Mouse (Mus musculus) gastrocnemius, postnatal 36 days (tissue): ENCODE data around the gene Rho. TPM values are rescaled to one million over a fixed set of nuclear protein-coding genes. Genes with fewer than 3 reads are reported as not detected.
A peak's percentile ranks its signal among the peaks of the same experiment; 100 is the strongest.

Source experiments
- DNase-seq, 2 experiments: peaks; one replicate each; pipeline ENCODE4 v3.0.0; 2022
- intact Hi-C: fragments of 180-260 bp; cut with DNase I; formaldehyde crosslinking; loops from one replicate; pipeline ENCODE4 v1.15.1; 2025
- long read RNA-seq, 2 experiments: library from polyadenylated mRNA; stranded (forward); transcript quantifications; one replicate each; pipeline ENCODE4 v2.0.0; 2021
- total RNA-seq, 2 experiments: library from RNA; stranded (reverse); gene quantifications; 2 replicates each; pipeline ENCODE4 v1.2.3; 2021

Rho gene
- not detected for total RNA-seq
- long read RNA-seq, experiment 1: 0 reads
- long read RNA-seq, experiment 2: 0 reads

DNA sequence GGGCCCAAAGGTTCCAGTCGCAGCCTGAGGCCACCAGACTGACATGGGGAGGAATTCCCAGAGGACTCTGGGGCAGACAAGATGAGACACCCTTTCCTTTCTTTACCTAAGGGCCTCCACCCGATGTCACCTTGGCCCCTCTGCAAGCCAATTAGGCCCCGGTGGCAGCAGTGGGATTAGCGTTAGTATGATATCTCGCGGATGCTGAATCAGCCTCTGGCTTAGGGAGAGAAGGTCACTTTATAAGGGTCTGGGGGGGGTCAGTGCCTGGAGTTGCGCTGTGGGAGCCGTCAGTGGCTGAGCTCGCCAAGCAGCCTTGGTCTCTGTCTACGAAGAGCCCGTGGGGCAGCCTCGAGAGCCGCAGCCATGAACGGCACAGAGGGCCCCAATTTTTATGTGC, at the start of gene Rho:
Rho (plus strand) TSS at position 110 of the 400 bp plus-strand sequence.
- intact Hi-C loops: no loop called here
- no peak for DNase-seq

GRCm38 (mm10) chr6:115884018-115884417, 47.5 kb upstream of the Rho start:
- no peak for DNase-seq
- intact Hi-C loops: no loop called here

DNA sequence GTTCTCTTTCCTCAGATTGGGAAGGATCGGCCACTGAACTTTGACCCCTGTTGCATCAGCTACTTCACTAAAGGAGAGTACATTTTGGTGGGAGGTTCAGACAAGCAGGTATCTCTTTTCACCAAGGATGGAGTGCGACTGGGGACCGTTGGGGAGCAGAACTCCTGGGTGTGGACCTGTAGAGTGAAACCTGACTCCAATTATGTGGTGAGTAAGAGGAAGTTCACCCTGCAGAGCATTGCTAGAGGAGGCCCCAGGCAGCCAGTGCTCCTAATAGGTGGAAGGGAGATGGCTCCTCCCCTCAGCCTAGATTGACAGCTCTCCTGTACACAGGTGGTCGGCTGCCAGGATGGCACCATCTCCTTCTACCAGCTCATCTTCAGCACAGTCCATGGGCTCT, 44.7 kb upstream of the Rho start:
- DNase-seq: no peak

GRCm38 (mm10) chr6:115888296-115888695, 43.3 kb upstream of the Rho start:
- no peak for DNase-seq
- intact Hi-C loops: no loop called here

More for the DNA sequence above, 44.7 kb upstream of the Rho start:
- intact Hi-C loops: no loop called here

- no peak for DNase-seq
- intact Hi-C loops: no loop called here
Observed at GRCm38 (mm10) chr6:115890601-115891000, 40.9 kb upstream of the Rho start.

DNA sequence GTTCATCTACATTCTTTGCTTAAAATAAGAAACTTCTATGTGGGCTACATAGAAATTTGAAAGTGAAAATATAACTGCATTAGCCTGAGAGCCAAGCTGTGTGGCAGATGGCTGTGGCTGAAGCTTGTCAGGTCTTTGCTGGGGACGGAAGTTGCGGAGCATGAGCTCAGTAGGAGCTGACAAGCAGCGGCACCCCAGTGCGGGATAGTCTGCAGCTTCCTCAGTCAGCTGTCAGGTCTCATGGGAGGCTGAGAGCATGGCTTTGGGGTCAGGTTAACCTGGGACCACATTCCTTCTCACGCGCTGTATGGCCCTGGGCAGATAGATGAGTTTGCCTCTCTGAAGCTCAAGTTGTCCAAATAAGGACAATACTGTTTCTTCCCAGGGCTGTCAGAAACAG, 40.5 kb upstream of the Rho start:
- intact Hi-C loops: no loop called here
- DNase-seq: no peak

- intact Hi-C loops: no loop called here
- peak in 1 of 2 experiments; percentile 34 for DNase-seq
Observed at GRCm38 (mm10) chr6:115891497-115892061, 40.0 kb upstream of the Rho start.

DNA sequence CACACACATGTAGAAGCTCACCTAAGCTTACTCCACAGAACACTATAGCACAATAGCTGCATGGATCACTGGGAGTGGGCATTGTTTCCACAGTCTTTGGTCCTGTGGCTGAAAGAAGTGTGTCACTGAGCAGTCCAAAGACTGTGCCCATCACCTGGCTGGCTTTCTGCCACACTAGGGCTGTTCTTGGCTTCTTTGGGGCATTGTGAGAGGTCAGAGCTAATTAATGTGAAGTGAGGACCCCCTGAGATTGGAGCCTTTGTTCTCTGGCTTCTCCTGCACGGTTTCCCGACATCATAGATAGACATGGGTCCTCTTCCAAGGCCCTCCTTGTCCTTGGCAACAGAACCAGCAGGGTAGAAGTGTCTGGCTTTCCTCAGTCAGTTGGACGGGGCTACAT, 39.2 kb upstream of the Rho start:
- no peak for DNase-seq
- intact Hi-C loops: no loop called here

DNA sequence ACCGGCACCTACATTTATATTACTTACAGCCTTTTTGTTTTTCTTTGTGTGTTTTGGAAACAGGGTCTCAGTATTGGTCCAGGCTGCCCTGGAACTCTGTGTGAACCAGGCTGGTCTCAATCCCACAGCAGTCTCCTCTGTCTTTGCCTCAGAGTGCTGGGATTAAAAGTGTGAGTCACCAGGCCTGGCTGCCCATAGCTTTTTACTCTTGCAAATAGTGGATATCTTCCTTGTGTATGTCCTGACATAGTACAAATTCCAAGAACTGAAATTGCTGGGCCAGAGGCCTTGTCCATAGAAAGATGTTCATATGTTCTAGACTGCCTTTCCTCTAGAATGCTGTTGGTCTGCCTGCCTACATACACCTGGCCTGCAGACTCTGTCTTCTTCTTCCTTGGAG, 35.2 kb upstream of the Rho start:
- no peak for DNase-seq
- intact Hi-C loops: loop anchor here (5.0 kb wide), 1 partner anchor 44 kb away; the partner anchor contains the start of genes Ift122 and Mbd4

- intact Hi-C loops: loop anchor here (5.0 kb wide), 1 partner anchor 45 kb away; the partner anchor contains the start of genes Ift122 and Mbd4
- peak in 1 of 2 experiments; percentile 58 for DNase-seq
Observed at GRCm38 (mm10) chr6:115897117-115897516, 34.4 kb upstream of the Rho start.

- intact Hi-C loops: loop anchor here (5.0 kb wide), 1 partner anchor 46 kb away; the partner anchor contains the start of genes Ift122 and Mbd4
- DNase-seq: no peak
Observed at GRCm38 (mm10) chr6:115897926-115898520, 33.5 kb upstream of the Rho start.

DNA sequence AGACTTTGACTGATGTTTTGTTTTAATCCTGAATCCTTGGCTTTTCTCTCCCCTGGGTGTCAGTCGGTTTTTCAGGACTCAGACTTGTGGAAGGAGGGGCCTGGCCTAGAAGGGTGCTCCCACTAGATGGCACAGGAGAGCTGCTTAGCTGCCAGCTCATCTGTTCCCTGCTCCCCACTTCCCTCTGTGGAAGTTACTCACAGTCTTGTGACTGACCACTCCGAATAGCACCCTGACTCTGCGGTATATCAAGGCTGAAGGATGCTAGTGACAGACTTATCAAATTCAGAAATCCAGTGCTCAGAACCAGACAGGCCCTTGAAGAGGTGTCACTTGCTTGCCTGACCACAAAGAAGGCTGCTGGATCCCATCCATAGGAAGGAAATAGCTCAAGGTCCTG, 30.5 kb upstream of the Rho start:
- intact Hi-C loops: loop anchor here (1.0 to 5.0 kb wide), 3 partner anchors 61 to 236 kb away; no protein-coding TSS in a partner anchor

DNA sequence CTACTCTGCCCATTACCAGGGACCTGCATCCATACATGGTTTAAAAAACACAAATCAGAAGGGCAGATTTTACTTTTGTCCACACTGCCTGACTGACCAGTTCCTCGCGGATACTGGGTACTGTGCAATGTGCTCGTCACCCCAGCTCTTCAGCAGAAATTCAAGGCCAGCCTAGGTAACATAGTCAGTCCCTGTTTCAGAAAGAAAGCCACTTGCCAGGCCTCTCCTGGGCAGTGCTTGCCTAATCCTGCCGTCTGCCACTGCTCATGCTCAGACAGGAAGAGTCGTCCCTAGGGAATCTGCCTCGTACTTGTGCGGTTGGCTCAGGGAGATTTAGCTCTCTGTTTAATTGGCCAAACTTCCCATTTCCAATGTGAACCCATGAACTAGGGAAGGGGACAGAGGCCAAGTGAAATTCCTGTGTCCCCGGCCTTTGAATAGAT, 30.0 kb upstream of the Rho start:
- intact Hi-C loops: loop anchor here (1.0 to 5.0 kb wide), 3 partner anchors 61 to 236 kb away; no protein-coding TSS in a partner anchor
- DNase-seq: peak in 1 of 2 experiments; percentile 30

More for the DNA sequence above, 30.5 kb upstream of the Rho start:
- DNase-seq: peak; percentile 68 to 71

DNA sequence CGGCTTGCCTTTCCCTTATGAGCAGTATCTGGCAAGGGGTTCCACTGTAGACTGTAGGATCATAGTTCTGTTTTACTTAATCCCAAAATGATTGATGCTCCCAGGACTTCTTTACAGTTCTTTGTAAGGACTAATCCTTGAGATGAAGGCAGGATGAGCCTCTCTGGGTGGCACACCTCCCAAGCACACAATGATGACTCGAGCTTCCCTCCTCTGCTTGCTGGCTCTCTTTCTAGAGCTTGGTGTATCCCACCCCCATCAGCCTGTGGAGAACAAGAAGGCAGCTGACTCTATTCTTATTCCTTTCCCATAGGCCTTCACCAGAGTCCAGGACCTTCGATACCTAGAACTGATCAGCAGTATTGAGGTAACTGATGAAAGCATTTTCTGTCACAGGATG, 29.0 kb upstream of the Rho start:
- DNase-seq: no peak
- intact Hi-C loops: loop anchor here (5.0 kb wide), 2 partner anchors 60 to 235 kb away; no protein-coding TSS in a partner anchor

- intact Hi-C loops: no loop called here
- no peak for DNase-seq
Observed at GRCm38 (mm10) chr6:115905568-115905967, 26.0 kb upstream of the Rho start.

DNA sequence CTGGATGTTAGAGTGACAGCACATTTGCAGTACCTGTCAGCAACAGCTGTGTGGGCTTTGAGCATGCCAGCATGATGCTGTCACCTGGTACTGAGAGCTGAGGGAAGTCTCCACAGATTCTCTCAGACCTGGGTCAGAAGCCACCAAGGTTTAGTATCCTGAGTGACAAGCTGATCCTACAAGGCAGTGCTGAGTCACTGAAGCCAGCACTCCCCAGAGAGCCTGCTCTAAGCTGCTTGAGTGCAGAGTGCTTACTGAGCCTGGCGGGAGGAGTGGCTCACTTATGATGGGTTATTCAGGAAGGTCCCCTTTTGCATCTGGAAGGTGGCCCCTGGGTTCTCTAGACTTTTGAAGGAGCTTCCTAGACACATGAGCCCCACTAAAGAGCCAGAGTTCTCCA, 25.1 kb upstream of the Rho start:
- DNase-seq: no peak
- intact Hi-C loops: no loop called here

GRCm38 (mm10) chr6:115906871-115907270, 24.7 kb upstream of the Rho start:
- DNase-seq: no peak
- intact Hi-C loops: no loop called here

DNA sequence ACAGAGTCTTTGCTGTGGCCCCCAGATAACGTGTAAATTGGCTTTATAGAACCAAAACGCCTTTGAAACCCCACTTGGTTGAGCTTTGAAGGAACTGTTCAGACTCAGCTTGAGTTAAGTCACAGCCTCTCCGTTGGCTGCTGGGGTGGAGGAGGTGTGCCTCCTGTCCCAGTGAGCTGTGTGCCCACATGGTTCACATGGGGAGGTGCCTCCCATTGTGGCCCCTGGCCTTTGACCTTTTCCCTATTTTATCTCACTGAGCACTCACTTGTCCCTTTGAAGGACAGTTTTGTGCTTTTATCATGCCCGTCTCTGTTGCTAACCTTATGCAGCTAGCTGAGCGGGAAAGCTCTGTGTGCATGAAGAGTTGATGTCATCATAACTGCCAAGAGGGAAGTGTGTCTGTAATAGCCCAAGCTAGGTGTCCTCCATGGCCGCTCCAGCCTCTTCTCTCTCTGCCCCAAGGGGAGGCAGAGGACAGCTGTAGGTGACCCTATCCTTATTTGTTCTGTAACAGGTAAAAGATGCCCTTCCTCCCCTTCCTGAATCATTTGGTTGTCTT, 23.0 kb upstream of the Rho start:
- intact Hi-C loops: no loop called here
- DNase-seq: no peak

- intact Hi-C loops: no loop called here
- no peak for DNase-seq
Observed at GRCm38 (mm10) chr6:115909052-115909451, 22.5 kb upstream of the Rho start.

- DNase-seq: peak in 1 of 2 experiments; percentile 36
- intact Hi-C loops: loop anchor here (5.0 kb wide), 1 partner anchor 42 kb away; no protein-coding TSS in a partner anchor
Observed at GRCm38 (mm10) chr6:115909940-115910339, 21.6 kb upstream of the Rho start.

- intact Hi-C loops: loop anchor here (5.0 kb wide), 1 partner anchor 41 kb away; no protein-coding TSS in a partner anchor
- DNase-seq: no peak
Observed at GRCm38 (mm10) chr6:115911763-115912162, 19.8 kb upstream of the Rho start.
